ENCODE assay signal across 8 mouse cellular contexts in the genomic region with DNA sequence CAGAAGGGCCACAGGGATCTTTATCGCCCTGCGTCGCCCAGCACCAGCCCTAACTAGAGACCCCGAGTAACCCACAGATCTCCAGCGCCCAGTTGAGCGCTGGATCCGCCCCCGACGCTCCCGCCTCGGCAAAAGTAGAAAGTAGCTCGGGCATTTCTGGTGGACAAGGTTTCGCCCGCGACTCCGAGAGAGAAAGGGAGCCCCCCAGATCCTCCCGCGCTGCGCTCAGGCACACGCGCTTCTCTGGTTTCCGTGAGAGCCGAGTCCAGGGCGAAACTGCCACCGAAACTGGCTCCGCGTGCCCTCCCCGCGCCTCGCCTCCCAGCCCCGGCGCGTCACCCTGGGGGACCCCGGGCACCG. TPM values are rescaled to one million over a fixed set of nuclear protein-coding genes. Genes with fewer than 3 reads are reported as not detected.
DNase-seq lines count a peak whose midpoint lies in the region; ATAC-seq and TF ChIP-seq lines count a peak whose summit lies in the region.

No protein-coding gene starts in this region.

- H3K36me3 ChIP-seq in forebrain, embryonic 16.5 days (ENCODE audit: control insufficient read depth, insufficient read depth), result no peaks in the 10 kb centered on the region
- H3K36me3 ChIP-seq in liver, embryonic 13.5 days, result no peaks in the 10 kb centered on the region
- H3K36me3 ChIP-seq in stomach, embryonic 14.5 days (ENCODE audit: control insufficient read depth, insufficient read depth, low read length), result no peaks in the 10 kb centered on the region

- peaks cover 41% of the 10 kb centered on the region for H3K27me3 ChIP-seq in forebrain, embryonic 16.5 days (replicated peaks; ENCODE audit: control insufficient read depth, insufficient read depth, low read length)
- H3K27me3 ChIP-seq in liver, embryonic 13.5 days, result peaks cover 51% of the 10 kb centered on the region
- peaks cover 24% of the 10 kb centered on the region for H3K27me3 ChIP-seq in stomach, embryonic 14.5 days (ENCODE audit: control insufficient read depth, insufficient read depth, low read length)

- peak overlapping the region; percentile 49 for H3K9ac ChIP-seq in forebrain, embryonic 16.5 days (replicated peaks; ENCODE audit: low read depth, low read length)
- H3K9ac ChIP-seq in liver, embryonic 13.5 days, result peak overlapping the region; percentile 60
- H3K9ac ChIP-seq in stomach, embryonic 14.5 days (replicated peaks; ENCODE audit: low read depth, low read length), result peak overlapping the region; percentile 57

- H3K4me3 ChIP-seq in left cerebral cortex, adult 2 months, result peak overlapping the region; percentile 78
- peak overlapping the region; percentile 58 for H3K4me3 ChIP-seq in brown adipose tissue, adult 24 weeks (ENCODE audit: insufficient read depth, low read depth, low read length)
- H3K4me3 ChIP-seq in forebrain, embryonic 16.5 days (replicated peaks; ENCODE audit: low read length), result peak overlapping the region; percentile 67
- H3K4me3 ChIP-seq in liver, embryonic 13.5 days (replicated peaks), result peak overlapping the region; percentile 64
- peak overlapping the region; percentile 66 for H3K4me3 ChIP-seq in stomach, embryonic 14.5 days (ENCODE audit: low read depth, low read length)

- DNase-seq in left cerebral cortex, adult 2 months (ENCODE audit: extremely low spot score in 1 of 2, low spot score in 2 of 2), result peak in 1 of 2 experiments; percentile 15
- no peak for DNase-seq in left cerebral cortex, postnatal 14 days (ENCODE audit: low spot score in 2 of 2)
- no peak for DNase-seq in liver, embryonic 13.5 days
- DNase-seq in frontal cortex, postnatal 25 days (ENCODE audit: low spot score in 2 of 2), result no peak
- no peak for DNase-seq in ovary, postnatal 10 days (ENCODE audit: low spot score)

- peaks cover 8% of the 10 kb centered on the region; the same call in 1 of the 2 replicates for H3K4me1 ChIP-seq in brown adipose tissue, adult 24 weeks (ENCODE audit: control insufficient read depth, insufficient read depth, insufficient read length, low read length)
- peaks cover 18% of the 10 kb centered on the region for H3K4me1 ChIP-seq in forebrain, embryonic 16.5 days (replicated peaks; ENCODE audit: control insufficient read depth, insufficient read depth, low read length)
- peaks cover 9% of the 10 kb centered on the region for H3K4me1 ChIP-seq in liver, embryonic 13.5 days (replicated peaks)
- no peaks in the 10 kb centered on the region; the same call in 1 of the 2 replicates for H3K4me1 ChIP-seq in stomach, embryonic 14.5 days (ENCODE audit: control insufficient read depth, insufficient read depth, low read length)

- no peaks in the 10 kb centered on the region for H3K9me3 ChIP-seq in forebrain, embryonic 16.5 days (ENCODE audit: control insufficient read depth, low read length)
- no peaks in the 10 kb centered on the region for H3K9me3 ChIP-seq in liver, embryonic 13.5 days (replicated peaks)
- no peaks in the 10 kb centered on the region for H3K9me3 ChIP-seq in stomach, embryonic 14.5 days (ENCODE audit: control insufficient read depth, low read depth, low read length)

- H3K27ac ChIP-seq in left cerebral cortex, adult 2 months, result peak overlapping the region; percentile 76
- no peak overlapping the region for H3K27ac ChIP-seq in brown adipose tissue, adult 24 weeks (replicated peaks; ENCODE audit: low read depth, low read length)
- no peak overlapping the region for H3K27ac ChIP-seq in forebrain, embryonic 16.5 days (ENCODE audit: low read length)
- H3K27ac ChIP-seq in liver, embryonic 13.5 days, result peak overlapping the region; percentile 23; the same call in 1 of the 2 replicates
- peak overlapping the region; percentile 80 for H3K27ac ChIP-seq in stomach, embryonic 14.5 days (ENCODE audit: low read length)

- TF ChIP-seq CTCF in left cerebral cortex, adult 2 months (IDR thresholded peaks at IDR 0.05), result no peak

- WGBS in forebrain, embryonic 16.5 days, result under 1% methylated on average over 32 of the region's 35 CpGs
- 0% methylated on average over 35 of the region's 35 CpGs for WGBS in liver, embryonic 13.5 days (ENCODE audit: insufficient replicate concordance)
- under 1% methylated on average over 32 of the region's 35 CpGs for WGBS in stomach, embryonic 14.5 days

- peak overlapping the region; percentile 98 for H3K4me2 ChIP-seq in forebrain, embryonic 16.5 days (ENCODE audit: low read length)
- H3K4me2 ChIP-seq in liver, embryonic 13.5 days, result peak overlapping the region; percentile 78
- H3K4me2 ChIP-seq in stomach, embryonic 14.5 days (replicated peaks; ENCODE audit: low read depth, low read length), result peak overlapping the region; percentile 93

- peak; percentile 56 for ATAC-seq in forebrain, embryonic 16.5 days
- peak; percentile 30; the same call in 1 of the 2 replicates for ATAC-seq in liver, embryonic 13.5 days (ENCODE audit: low read depth)
- ATAC-seq in stomach, embryonic 14.5 days (ENCODE audit: insufficient number of reproducible peaks, insufficient read depth, low FRiP score, low read depth), result 0 out of 2 replicates have a peak, but pooled peaks have one; percentile 3

- intact Hi-C loops in left cerebral cortex, adult 2 months (cut with DNase I), result no loop called here
- intact Hi-C loops in left cerebral cortex, postnatal 14 days (cut with DNase I), result no loop called here

RNA-seq across cellular contexts. Expression of a gene that starts 0.5 kb away (rescaled TPM):
- total RNA-seq in left cerebral cortex, adult 2 months (2021), result 1 to 10 TPM; 7.1 to 8.0 TPM
- 10 to 100 TPM; 10.1 to 10.8 TPM for total RNA-seq in left cerebral cortex, postnatal 14 days (2021)
- not detected in 2 replicates for polyA plus RNA-seq in brown adipose tissue, adult 24 weeks (2012; ENCODE audit: insufficient read depth, insufficient read length, missing spikeins)
- 7.8 and 9.8 TPM in 2 replicates for polyA plus RNA-seq in forebrain, embryonic 16.5 days (2015; fragmentation: Nextera tagmentation; extraction: Ambion mirVana)
- polyA plus RNA-seq in liver, embryonic 13.5 days (2015; fragmentation: Nextera tagmentation; extraction: Ambion mirVana), result 5.3 and 6.4 TPM in 2 replicates
- polyA plus RNA-seq in stomach, embryonic 14.5 days (2014; fragmentation: Nextera tagmentation; extraction: Ambion mirVana), result 54.5 and 57.9 TPM in 2 replicates

RNA-seq across cellular contexts. Expression of a gene that starts 59.6 kb away (rescaled TPM):
- 10 to 100 TPM; 42.4 to 47.5 TPM for total RNA-seq in left cerebral cortex, adult 2 months (2021)
- total RNA-seq in left cerebral cortex, postnatal 14 days (2021), result 10 to 100 TPM; 36.4 to 40.1 TPM
- polyA plus RNA-seq in brown adipose tissue, adult 24 weeks (2012; ENCODE audit: insufficient read depth, insufficient read length, missing spikeins), result 29.8 TPM in 2 replicates
- polyA plus RNA-seq in forebrain, embryonic 16.5 days (2015; fragmentation: Nextera tagmentation; extraction: Ambion mirVana), result 68.5 and 77.4 TPM in 2 replicates
- polyA plus RNA-seq in liver, embryonic 13.5 days (2015; fragmentation: Nextera tagmentation; extraction: Ambion mirVana), result 42.5 and 47.7 TPM in 2 replicates
- polyA plus RNA-seq in stomach, embryonic 14.5 days (2014; fragmentation: Nextera tagmentation; extraction: Ambion mirVana), result 72.8 and 75.7 TPM in 2 replicates

Comparison
In these comparisons a context has a peak if more than half of its experiments do, and no peak if none do; other contexts are left out.
1. H3K27ac ChIP-seq: peak in left cerebral cortex, adult 2 months (single experiment), liver, embryonic 13.5 days (single experiment) and stomach, embryonic 14.5 days (single experiment); none in brown adipose tissue, adult 24 weeks (single experiment) and forebrain, embryonic 16.5 days (single experiment).
2. ATAC-seq: peak in every context shown above with its lines; median percentile 56 in forebrain, embryonic 16.5 days; 30 in liver, embryonic 13.5 days; 3 in stomach, embryonic 14.5 days.
3. Peak in every context shown above with its lines, with median percentiles within 50 percentile points of each other: H3K4me3 ChIP-seq, H3K4me2 ChIP-seq and H3K9ac ChIP-seq.